Mouse (Mus musculus) Patski (cell line): Measurements from ENCODE around the gene Spata48. TPM values are rescaled to one million over a fixed set of nuclear protein-coding genes. Genes with fewer than 3 reads are reported as not detected.
A peak's percentile ranks its signal among the peaks of the same experiment; 100 is the strongest.

Experiments
- ATAC-seq: fragments of 100-300 bp; one replicate; pipeline ENCODE4 v1.8.0; 2021
- CTCF ChIA-PET: fragments of 350-600 bp; sonication (Branson Sonifier 250); formaldehyde crosslinking; loops from one replicate; lab custom pipeline; 2022; ENCODE audit warnings: inconsistent platforms; lab: Charles Lee
- POLR2A ChIA-PET: fragments of 350-600 bp; sonication (Branson Sonifier 250); formaldehyde crosslinking; loops from one replicate; lab custom pipeline; 2022; ENCODE audit warnings: antibody characterized with exemption, inconsistent platforms; lab: Charles Lee
- DNase-seq: peaks from one replicate; pipeline ENCODE4 v3.0.0-alpha.2; 2011; ENCODE audit warnings: low read depth, low spot score
- H3K27me3 ChIP-seq: fragments of 371-371 bp; one replicate; pipeline ENCODE4 v1.5.1; 2021
- CTCF ChIP-seq: fragments of 100-300 bp; IDR thresholded peaks from one replicate; pipeline ENCODE4 v1.5.1; 2021
- in situ Hi-C: fragments of 300-500 bp; cut with MboI; formaldehyde crosslinking; loops from 3 replicates; pipeline ENCODE4 v1.11.1; 2018; ENCODE audit warnings: low pct_unique_long_range_greater_than_20kb, mixed read lengths
- polyA plus RNA-seq: library from polyadenylated mRNA; unstranded; gene quantifications from one replicate; pipeline ENCODE4 v1.2.3, GENCODE M21; 2021

Spata48 gene
- not detected for polyA plus RNA-seq

DNA sequence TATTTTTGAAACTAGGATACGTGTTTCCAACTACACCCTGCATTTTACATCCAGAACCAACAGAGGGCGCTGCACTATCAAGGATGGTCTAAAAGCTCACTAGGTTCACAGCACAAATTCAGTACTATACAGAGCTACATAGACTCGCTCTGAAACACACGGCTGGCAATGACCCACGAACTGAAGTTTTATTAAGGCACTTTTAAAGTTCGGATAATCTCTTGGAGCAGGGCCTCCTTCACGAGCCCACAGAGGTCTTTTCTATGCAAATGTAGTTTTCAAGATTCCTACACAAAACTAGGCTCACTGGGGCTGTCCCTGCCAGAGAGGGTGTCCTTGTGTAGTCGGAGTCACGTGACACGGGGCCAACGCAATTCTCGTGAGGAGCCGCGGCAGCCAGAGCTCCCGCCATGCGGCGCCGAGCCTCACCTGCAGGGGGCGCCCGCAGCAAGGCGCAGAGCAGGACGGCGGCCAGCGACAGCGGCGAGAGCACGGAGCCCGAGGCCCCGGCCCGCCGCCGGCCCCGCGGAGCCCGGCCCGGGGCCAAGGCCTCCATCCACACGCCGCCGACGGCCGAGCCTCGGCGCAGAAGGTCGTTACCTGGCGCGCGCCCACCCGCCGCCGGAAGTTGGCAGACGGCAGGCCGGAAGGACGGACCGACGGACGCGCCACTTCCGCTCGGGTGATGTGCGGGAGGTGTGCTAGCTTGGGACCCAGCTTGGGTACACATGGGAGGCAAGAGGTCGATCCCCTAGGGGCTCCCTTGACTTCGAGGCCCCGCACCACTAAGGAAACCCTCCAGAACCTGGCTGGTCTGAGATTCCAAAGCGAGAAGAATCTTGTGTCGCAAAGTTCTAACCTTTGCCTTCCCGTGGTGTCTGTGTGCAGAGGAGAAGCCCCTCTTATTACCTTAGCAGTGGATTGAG, at the start of gene Spata48, which contains the start of gene Zpbp:
TSS of gene Spata48 (plus strand) at position 460 of the 926 bp plus-strand sequence.
TSS of gene Zpbp (minus strand) at position 774 of the 926 bp plus-strand sequence.
- ATAC-seq (peak; percentile 93), DNase-seq (peak; percentile 33)
- POLR2A ChIA-PET = no interaction called here
- CTCF ChIA-PET = interaction anchor here (0.7 to 1.0 kb wide), 2 partner anchors 9 to 326 kb away, joined by 3 to 5 read pairs; no protein-coding TSS in a partner anchor
- peak; percentile 84 for TF ChIP-seq CTCF
- in situ Hi-C loops = loop anchor here (25.0 kb wide), 1 partner anchor 325 kb away; no protein-coding TSS in a partner anchor
- peaks cover 18% of the 10 kb centered on the region for H3K27me3 ChIP-seq

GRCm38 (mm10) chr11:11414188-11414587, 47.7 kb upstream of the Spata48 start:
- in situ Hi-C loops = no loop called here
- ATAC-seq = no peak
- no peak for TF ChIP-seq CTCF
- peaks cover 4% of the 10 kb centered on the region for H3K27me3 ChIP-seq
- DNase-seq = no peak
- ChIA-PET POLR2A (no interaction called here), CTCF (no interaction called here)

- ATAC-seq = no peak
- in situ Hi-C loops = no loop called here
- CTCF ChIA-PET = no interaction called here
- POLR2A ChIA-PET = no interaction called here
- no peaks in the 10 kb centered on the region for H3K27me3 ChIP-seq
- no peak for DNase-seq
- TF ChIP-seq CTCF = no peak
These were observed 44.5 kb upstream of the Spata48 start for GRCm38 (mm10) chr11:11417356-11417755.

DNA sequence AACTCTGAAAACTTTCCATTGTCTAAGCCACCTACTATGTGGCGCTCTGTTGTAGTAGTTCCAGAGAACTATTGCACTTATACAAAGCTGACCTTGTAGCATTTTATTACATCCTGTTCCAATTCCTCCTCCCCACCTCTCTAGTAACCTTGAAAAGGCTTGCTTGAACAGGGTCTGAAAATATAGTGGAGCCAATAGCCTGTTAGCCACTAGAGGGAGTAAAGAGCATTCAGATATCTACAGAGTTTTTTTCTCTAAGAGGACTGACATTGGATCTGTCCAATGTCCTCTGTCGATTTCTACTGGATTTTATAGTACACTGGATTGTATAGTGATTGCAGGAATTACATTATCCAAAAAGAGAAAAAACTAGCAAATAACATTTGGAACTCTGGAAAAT, 6.9 kb upstream of the Spata48 start:
- H3K27me3 ChIP-seq = peaks cover 10% of the 10 kb centered on the region
- peak; percentile 59 for TF ChIP-seq CTCF
- ATAC-seq = no peak
- in situ Hi-C loops = loop anchor here (25.0 kb wide), 1 partner anchor 332 kb away; no protein-coding TSS in a partner anchor
- ChIA-PET CTCF (no interaction called here), POLR2A (no interaction called here)
- no peak for DNase-seq

DNA sequence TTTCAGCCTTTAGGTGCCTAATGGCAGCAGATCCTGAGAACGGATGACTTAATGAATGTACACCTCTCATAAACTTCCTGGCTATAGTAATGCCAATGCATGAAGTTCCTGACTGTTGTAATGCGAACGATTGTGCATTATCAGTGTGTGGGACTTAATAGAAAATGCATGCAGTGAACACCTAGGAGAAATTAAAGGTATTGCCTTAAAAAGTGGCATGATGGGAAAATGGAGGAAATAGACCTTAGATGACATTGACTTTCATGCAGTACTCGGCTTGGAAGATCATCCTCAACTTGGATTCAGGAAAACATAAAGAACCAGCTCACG, 632 bp downstream of the Spata48 start:
- POLR2A ChIA-PET = no interaction called here
- in situ Hi-C loops = loop anchor here (25.0 kb wide), 1 partner anchor 325 kb away; no protein-coding TSS in a partner anchor
- DNase-seq = no peak
- no peak for ATAC-seq
- H3K27me3 ChIP-seq = peaks cover 18% of the 10 kb centered on the region
- no peak for TF ChIP-seq CTCF
- CTCF ChIA-PET = no interaction called here

- H3K27me3 ChIP-seq = peaks cover 5% of the 10 kb centered on the region
- ATAC-seq (no peak), DNase-seq (no peak)
- in situ Hi-C loops = loop anchor here (25.0 kb wide), 1 partner anchor 318 kb away; no protein-coding TSS in a partner anchor
- CTCF ChIA-PET = no interaction called here
- TF ChIP-seq CTCF = no peak
- POLR2A ChIA-PET = no interaction called here
These were observed 7.0 kb downstream of the Spata48 start for GRCm38 (mm10) chr11:11468924-11469323.

DNA sequence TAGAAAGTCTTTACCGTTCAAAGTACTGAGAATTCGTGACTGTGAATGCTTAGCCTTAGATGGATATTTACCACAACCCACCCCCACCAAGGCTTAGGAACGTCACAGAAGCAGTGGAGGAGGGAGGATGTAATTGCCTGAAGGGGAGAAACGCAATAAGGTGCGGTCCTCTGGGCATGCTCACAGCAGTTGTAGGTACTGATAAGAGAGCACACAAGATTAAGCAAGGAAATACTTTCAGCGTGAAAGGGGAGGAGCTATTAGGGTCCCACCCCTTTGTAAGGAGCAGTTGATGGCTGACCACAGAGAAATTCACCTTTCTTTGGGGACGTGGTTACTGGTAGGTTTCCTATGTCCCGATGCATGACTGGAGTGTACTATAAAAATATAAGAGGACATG, 22.5 kb downstream of the Spata48 start:
- POLR2A ChIA-PET = no interaction called here
- H3K27me3 ChIP-seq = peaks cover 13% of the 10 kb centered on the region
- in situ Hi-C loops = no loop called here
- DNase-seq = no peak
- CTCF ChIA-PET = no interaction called here
- no peak for ATAC-seq
- TF ChIP-seq CTCF = no peak

DNA sequence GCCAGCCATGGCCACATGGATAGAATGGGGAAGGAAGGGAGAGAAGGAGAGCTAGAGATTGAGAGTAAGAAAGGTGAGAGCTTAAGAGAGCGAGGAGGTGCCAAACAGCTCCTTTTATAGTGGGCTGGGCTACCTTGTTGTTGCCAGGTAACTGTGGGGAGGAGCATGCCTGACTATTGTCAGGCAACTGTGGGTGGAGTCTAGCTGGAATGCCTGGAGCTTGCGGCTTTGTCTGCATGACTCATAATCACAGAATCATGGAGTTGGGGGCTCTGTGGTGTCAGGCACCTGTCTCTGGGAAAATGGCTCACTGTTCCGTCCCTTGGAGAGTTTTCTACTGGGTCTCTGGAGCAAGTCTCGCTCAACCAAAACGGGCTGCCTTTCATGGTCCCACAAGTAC, 30.1 kb downstream of the Spata48 start:
- no peak for DNase-seq
- ATAC-seq = no peak
- ChIA-PET CTCF (no interaction called here), POLR2A (no interaction called here)
- no peak for TF ChIP-seq CTCF
- peaks cover 9% of the 10 kb centered on the region for H3K27me3 ChIP-seq
- in situ Hi-C loops = no loop called here

GRCm38 (mm10) chr11:11495697-11496096, 33.8 kb downstream of the Spata48 start:
- H3K27me3 ChIP-seq = peaks cover 8% of the 10 kb centered on the region
- no peak for TF ChIP-seq CTCF
- ChIA-PET POLR2A (no interaction called here), CTCF (no interaction called here)
- in situ Hi-C loops = no loop called here
- ATAC-seq (no peak), DNase-seq (no peak)

- no peak for ATAC-seq
- peaks cover 8% of the 10 kb centered on the region for H3K27me3 ChIP-seq
- in situ Hi-C loops = no loop called here
- TF ChIP-seq CTCF = peak; percentile 64
- DNase-seq = no peak
- ChIA-PET POLR2A (no interaction called here), CTCF (interaction anchor here (0.8 to 1.8 kb wide), 3 partner anchors 22 to 321 kb away, joined by 3 to 8 read pairs (median 3); no protein-coding TSS in a partner anchor)
These were observed 38.0 kb downstream of the Spata48 start for GRCm38 (mm10) chr11:11499944-11500343.

DNA sequence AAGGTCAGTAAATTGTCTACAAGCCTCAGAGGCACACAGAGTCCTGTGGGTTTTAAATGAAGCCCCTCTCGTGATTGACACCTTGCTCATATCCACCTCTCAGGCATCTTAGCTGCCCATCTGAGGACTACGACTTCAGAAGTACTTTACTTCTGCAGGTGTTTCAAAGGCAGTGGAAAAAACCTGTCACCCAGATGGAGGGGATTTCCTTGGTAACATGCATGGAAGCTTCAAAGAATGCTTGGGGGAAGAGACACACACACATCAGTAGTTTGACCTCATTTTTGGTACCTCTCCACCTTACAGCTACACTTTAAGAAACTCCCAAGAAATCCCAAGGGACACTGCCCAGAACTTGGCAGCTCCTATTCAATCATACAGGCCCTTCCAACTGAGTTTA, 44.3 kb downstream of the Spata48 start:
- ATAC-seq = no peak
- in situ Hi-C loops = no loop called here
- DNase-seq = no peak
- no peak for TF ChIP-seq CTCF
- peaks cover 4% of the 10 kb centered on the region for H3K27me3 ChIP-seq
- POLR2A ChIA-PET = no interaction called here
- CTCF ChIA-PET = interaction anchor here (1.2 kb wide), 1 partner anchor 282 kb away, joined by 5 read pairs; no protein-coding TSS in a partner anchor
